Mouse (Mus musculus) heart, postnatal 25 days (tissue): ENCODE data around the gene Mroh2a. TPM values are rescaled to one million over a fixed set of nuclear protein-coding genes. Genes with fewer than 3 reads are reported as not detected.

Experiments
- DNase-seq: peaks from one replicate; pipeline ENCODE4 v3.0.0; 2022; ENCODE audit warnings: low spot score
- intact Hi-C: fragments of 180-260 bp; cut with DNase I; formaldehyde crosslinking; loops from one replicate; pipeline ENCODE4 v1.15.1; 2025
- total RNA-seq, 2 experiments: library from RNA; stranded (reverse); gene quantifications; 2 replicates each; pipeline ENCODE4 v1.2.3; 2021

Gene Mroh2a
- total RNA-seq, 2 experiments from 2014 or later: 0.28 to 0.42 TPM

DNA sequence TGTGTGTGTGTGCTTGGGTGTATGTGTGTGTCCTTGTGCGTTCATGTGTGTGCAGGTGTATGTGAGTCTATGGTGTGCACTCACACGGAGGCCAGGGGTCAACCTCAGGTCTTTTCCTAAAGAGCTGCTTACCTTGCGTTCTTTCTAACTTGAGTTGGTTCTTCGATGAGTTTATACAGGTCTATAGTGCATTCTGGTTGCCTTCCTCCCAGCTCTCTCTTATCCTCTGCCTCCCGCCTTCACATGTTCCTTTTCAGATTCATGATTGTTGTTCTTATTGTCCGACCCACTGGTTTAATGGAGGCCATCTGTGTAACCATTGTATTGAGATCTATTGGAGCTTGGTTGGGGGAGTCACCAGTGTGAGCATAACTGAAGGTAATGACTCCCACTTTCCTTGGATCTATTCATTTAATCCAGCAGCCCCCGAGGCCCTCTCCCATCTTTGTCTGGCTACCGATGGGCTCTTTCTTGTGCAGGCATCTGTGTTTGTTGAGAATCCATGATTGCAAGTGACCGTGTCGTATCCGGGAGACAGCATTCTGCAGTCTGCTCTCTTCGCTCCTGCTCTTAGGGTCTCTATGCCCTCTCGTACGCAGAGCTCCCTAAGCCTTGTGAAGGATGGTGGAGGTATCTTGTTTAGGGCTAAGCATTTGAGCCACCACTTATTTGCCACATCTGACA is 75.4 kb downstream of the Mroh2a start:
- intact Hi-C loops: no loop called here
- DNase-seq: no peak

DNA sequence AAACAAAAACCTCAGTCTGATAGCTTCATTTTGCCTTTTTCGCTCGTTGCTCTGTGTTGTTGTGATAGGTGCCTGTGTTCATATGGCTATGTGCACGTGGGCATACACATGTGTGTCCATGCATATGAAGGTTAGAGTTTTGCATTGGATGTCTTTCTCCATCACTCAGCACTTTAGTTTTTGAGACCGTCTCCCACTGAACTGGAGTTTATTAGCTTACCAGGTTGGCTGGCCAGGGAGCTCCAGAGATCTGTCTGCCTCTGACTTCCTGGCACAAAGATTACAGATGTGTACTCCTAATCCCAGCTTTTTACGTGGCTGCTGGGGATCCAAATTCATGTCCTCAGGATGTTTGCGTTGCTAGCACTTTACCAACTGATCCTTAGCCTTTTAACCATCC is 77.0 kb downstream of the Mroh2a start:
- intact Hi-C loops: no loop called here
- DNase-seq: no peak

DNA sequence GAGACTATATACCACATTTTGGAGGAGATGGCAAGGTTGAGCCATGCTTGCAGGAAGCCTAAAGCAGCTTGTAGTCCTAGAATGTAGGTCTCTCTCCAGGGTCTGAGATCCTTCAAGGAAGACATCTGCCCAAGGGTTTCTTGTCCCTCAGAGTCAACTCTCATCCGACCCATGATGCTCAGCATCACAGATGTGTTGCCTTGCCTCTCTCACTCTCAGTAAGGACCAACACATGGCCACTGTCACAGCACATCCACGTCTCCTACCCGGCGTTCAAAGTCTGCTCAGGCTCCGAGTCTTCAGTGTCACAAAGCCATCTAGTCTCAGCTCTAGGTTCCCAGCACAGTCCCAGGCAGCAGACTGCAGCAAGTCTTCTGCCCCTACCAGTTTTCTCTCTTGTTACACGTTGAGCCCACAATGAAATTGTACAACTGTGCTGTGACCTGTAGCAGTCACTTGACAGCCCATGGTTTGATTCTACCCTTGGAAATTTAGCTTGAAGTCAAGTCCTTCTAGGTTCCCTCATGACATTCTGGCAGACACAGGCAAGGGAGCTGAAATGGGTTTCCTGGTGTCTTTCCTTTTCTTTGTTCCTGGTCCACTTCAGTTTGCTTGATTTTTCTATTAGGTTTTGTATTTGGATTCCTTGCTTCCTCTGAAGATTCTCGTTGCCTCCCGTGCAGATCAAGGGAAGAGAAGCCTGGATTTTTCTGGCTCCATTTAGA is 77.6 kb downstream of the Mroh2a start:
- DNase-seq: no peak
- intact Hi-C loops: no loop called here

DNA sequence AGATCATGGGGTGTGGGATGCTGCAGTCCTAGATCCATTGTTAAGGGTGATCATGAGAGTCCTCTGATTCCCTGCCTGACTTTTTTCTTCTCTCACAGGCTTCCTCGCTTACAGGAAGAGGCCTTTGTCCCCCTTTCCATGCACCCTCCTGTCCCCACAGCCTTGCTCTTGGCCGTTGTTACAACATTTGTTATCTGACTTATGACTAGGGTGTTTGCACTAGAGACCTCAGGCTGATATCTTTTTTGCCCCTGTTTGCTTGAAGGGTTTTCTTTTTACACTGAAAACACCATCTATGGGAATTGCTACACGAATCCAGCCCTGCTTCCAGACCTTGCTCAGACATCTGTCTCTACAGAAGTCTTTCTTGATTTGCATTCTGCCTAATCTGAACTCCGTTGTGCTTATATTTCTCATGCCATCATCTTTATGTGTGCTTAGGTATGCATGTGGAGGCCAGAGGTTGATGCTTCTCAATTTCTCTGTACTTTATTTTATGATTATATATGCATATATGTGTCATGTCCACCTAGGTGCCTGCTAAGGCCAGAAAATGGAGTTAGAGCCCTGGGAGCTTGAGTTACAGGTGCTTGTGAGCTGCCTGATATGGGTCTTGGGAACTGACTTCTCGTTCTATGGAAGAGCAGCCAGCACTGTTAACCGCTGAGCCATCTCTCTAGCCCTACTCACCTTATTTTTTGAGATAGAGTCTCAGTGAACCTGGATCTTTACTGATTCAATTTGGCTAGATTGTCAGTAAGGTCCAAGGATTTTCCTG is 78.4 kb downstream of the Mroh2a start:
- intact Hi-C loops: no loop called here
- no peak for DNase-seq

DNA sequence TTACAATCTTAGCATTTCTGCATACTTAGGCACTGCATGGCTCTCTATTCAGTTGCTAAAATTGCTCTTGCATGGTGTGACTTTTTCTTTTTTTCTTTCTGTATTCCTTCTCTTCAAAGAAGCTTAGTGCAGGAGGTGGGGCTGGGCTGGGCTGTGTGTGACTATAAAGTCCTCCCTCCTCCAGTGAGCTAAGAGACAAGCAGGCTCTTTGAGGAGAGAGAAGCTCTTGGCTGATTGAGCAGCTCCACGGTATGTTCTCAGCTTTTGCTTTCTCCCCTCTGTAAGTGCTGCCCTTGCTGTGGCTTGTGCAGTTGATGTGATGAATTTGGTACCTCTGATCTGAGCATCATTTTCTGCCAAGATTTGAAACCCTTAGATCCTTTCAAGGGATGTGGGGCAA is 79.8 kb downstream of the Mroh2a start:
- DNase-seq: no peak
- intact Hi-C loops: no loop called here

DNA sequence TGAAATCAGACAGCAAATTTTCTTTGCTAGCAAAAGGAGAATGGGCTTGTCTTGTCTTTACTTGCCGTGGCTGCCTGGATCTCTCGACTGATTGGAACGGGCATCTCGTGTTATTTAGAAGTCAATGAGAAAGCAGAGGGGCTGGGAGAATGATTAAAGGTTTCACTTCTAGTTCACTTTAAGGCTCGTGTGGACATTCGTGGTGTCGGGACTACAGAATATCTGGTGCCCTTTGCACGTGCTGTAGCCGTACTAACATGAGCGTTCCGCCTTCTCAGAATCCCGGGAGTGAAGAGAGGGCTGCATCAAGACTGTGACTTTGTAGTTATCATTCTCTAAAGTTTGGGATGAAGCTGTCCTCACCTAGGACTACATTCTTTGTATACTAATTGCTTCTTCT is 80.4 kb downstream of the Mroh2a start:
- no peak for DNase-seq
- intact Hi-C loops: no loop called here

DNA sequence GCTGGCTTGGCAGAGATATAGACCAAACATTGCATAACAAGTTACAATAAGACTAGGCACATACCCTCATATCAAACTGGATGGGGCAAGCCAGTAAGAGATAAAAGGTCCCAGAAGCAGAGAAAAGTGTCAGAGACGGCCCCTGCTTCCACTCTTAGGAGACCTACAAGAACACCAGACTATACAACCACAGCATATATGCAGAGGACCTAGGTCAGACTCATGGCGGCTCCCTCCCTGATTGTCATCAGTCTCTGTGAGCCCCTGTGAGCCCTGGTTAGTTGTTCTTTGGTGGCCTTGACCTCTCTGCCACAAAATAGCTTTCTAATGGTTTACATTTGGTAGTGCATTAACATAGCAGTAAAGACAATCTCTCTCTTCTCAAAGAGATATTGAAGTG is 82.2 kb downstream of the Mroh2a start:
- DNase-seq: no peak
- intact Hi-C loops: no loop called here

DNA sequence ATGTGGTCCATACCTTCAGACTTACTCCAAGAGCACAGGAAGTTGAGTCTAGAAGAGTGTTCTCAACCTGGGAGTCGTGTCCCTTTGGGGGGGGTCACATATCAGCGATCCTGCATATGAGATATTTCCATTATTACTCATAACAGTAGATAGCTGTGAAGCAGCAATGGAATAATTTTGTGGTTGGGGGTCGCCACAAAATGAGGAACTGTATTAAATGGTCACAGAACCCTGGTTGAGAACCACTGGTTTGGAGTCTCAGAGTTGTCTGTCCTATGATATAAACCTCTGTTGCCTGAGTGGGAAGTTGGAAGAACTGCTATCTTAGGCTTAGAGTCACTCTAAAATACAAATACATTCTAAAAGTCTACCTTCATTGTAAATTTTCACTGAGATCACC is 83.1 kb downstream of the Mroh2a start:
- intact Hi-C loops: no loop called here
- DNase-seq: no peak

DNA sequence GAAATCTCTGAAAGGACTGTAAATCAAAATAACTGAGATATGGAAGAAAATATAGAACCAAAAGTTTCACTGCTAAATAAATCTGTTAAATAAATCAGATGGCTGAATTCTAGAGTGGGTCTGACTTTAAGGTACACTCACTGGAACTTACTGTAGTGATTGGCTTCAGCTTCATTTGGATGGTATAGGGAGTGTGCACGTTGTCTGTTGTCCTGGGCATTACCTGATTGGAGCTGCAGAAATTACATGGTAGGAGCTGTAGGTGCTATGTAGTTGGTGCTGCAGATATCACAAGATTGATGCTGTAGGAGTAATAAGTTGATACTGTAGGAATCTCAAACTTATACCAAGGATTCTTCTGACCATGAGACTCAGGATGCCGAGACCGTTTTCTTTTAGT is 83.6 kb downstream of the Mroh2a start:
- DNase-seq: no peak
- intact Hi-C loops: no loop called here

Other genes starting within 250 kb of the Mroh2a start
- 10 to 100 TPM; 16.1 to 19.4 TPM for gene Usp40, start 218.4 kb upstream of the Mroh2a start, total RNA-seq
- gene Ugt1a10, start 171.6 kb upstream of the Mroh2a start, total RNA-seq: not detected
- gene Ugt1a9, start 156.2 kb upstream of the Mroh2a start, total RNA-seq: not detected
- gene Ugt1a8, start 139.2 kb upstream of the Mroh2a start, total RNA-seq: not detected
- 1 to 10 TPM in 1 of 2 experiments, under 1 TPM in 1; 0.96 to 1.3 TPM for gene Ugt1a7c, start 131.9 kb upstream of the Mroh2a start, total RNA-seq
- gene Ugt1a6b, start 123.7 kb upstream of the Mroh2a start, total RNA-seq: under 1 TPM; 0.57 to 0.67 TPM
- 1 to 10 TPM; 2.6 to 3.4 TPM for gene Ugt1a6a, start 92.2 kb upstream of the Mroh2a start, total RNA-seq
- gene Ugt1a5, start 61.0 kb upstream of the Mroh2a start, total RNA-seq: under 1 TPM in 1 of 2 experiments, not detected in 1; 0.64 TPM
- not detected for gene Ugt1a2, start 26.4 kb upstream of the Mroh2a start, total RNA-seq
- under 1 TPM; 0.42 TPM for gene Dnajb3, start 21.2 kb upstream of the Mroh2a start, total RNA-seq
- not detected for gene Ugt1a1, start 15.0 kb upstream of the Mroh2a start, total RNA-seq
- 10 to 100 TPM; 14.5 to 14.6 TPM for gene Hjurp, start 50.6 kb downstream of the Mroh2a start, total RNA-seq
- not detected for gene Trpm8, start 50.7 kb downstream of the Mroh2a start, total RNA-seq
- gene Spp2, start 180.0 kb downstream of the Mroh2a start, total RNA-seq: not detected